Mouse (Mus musculus): Measurements from ENCODE around the gene Sprr2a2. TPM values are rescaled to one million over a fixed set of nuclear protein-coding genes. Genes with fewer than 3 reads are reported as not detected.

Sprr2a2 gene
- polyA plus RNA-seq, 1 experiment = not detected

Other genes starting within 250 kb of the Sprr2a2 start
- not detected in 2 replicates for gene Pglyrp3, start 201.3 kb upstream of the Sprr2a2 start, polyA plus RNA-seq (2011; ENCODE audit: insufficient read depth, insufficient read length, low replicate concordance, missing spikeins)
- not detected in 2 replicates for gene Lor, start 132.8 kb upstream of the Sprr2a2 start, polyA plus RNA-seq (2011; ENCODE audit: insufficient read depth, insufficient read length, low replicate concordance, missing spikeins)
- gene Prr9, start 92.0 kb upstream of the Sprr2a2 start, polyA plus RNA-seq (2011; ENCODE audit: insufficient read depth, insufficient read length, low replicate concordance, missing spikeins) = not detected in 2 replicates
- not detected in 2 replicates for gene Lelp1, start 73.2 kb upstream of the Sprr2a2 start, polyA plus RNA-seq (2011; ENCODE audit: insufficient read depth, insufficient read length, low replicate concordance, missing spikeins)
- gene Sprr2a1, start 121 bp upstream of the Sprr2a2 start, polyA plus RNA-seq (2011; ENCODE audit: insufficient read depth, insufficient read length, low replicate concordance, missing spikeins) = not detected in 2 replicates
- gene Sprr2a3, start 69.5 kb downstream of the Sprr2a2 start, polyA plus RNA-seq (2011; ENCODE audit: insufficient read depth, insufficient read length, low replicate concordance, missing spikeins) = not detected in 2 replicates
- gene Sprr2b, start 100.7 kb downstream of the Sprr2a2 start, polyA plus RNA-seq (2011; ENCODE audit: insufficient read depth, insufficient read length, low replicate concordance, missing spikeins) = not detected in 2 replicates
- gene Sprr2d, start 123.2 kb downstream of the Sprr2a2 start, polyA plus RNA-seq (2011; ENCODE audit: insufficient read depth, insufficient read length, low replicate concordance, missing spikeins) = not detected in 2 replicates
- gene Sprr2e, start 136.2 kb downstream of the Sprr2a2 start, polyA plus RNA-seq (2011; ENCODE audit: insufficient read depth, insufficient read length, low replicate concordance, missing spikeins) = not detected in 2 replicates
- gene Sprr2f, start 149.3 kb downstream of the Sprr2a2 start, polyA plus RNA-seq (2011; ENCODE audit: insufficient read depth, insufficient read length, low replicate concordance, missing spikeins) = not detected in 2 replicates
- gene Sprr2h, start 169.8 kb downstream of the Sprr2a2 start, polyA plus RNA-seq (2011; ENCODE audit: insufficient read depth, insufficient read length, low replicate concordance, missing spikeins) = not detected in 2 replicates
- gene Sprr2i, start 192.1 kb downstream of the Sprr2a2 start, polyA plus RNA-seq (2011; ENCODE audit: insufficient read depth, insufficient read length, low replicate concordance, missing spikeins) = not detected in 2 replicates
- not detected in 2 replicates for gene Sprr2j-ps, start 202.2 kb downstream of the Sprr2a2 start, polyA plus RNA-seq (2011; ENCODE audit: insufficient read depth, insufficient read length, low replicate concordance, missing spikeins)
- 36.1 and 44.7 TPM in 2 replicates for gene Gm9774, start 213.5 kb downstream of the Sprr2a2 start, polyA plus RNA-seq (2011; ENCODE audit: insufficient read depth, insufficient read length, low replicate concordance, missing spikeins)
- gene Sprr2k, start 216.7 kb downstream of the Sprr2a2 start, polyA plus RNA-seq (2011; ENCODE audit: insufficient read depth, insufficient read length, low replicate concordance, missing spikeins) = not detected in 2 replicates
- gene Sprr1b, start 222.9 kb downstream of the Sprr2a2 start, polyA plus RNA-seq (2011; ENCODE audit: insufficient read depth, insufficient read length, low replicate concordance, missing spikeins) = not detected in 2 replicates
- not detected in 2 replicates for gene Sprr3, start 242.8 kb downstream of the Sprr2a2 start, polyA plus RNA-seq (2011; ENCODE audit: insufficient read depth, insufficient read length, low replicate concordance, missing spikeins)

Data from bone marrow, adult 2 months (tissue).